Mouse (Mus musculus): ENCODE results near the gene Zcchc13. TPM values are rescaled to one million over a fixed set of nuclear protein-coding genes. Genes with fewer than 3 reads are reported as not detected.
"Not testable (repeated sequence)": the region's sequence is repeated elsewhere in the genome, so short reads cannot be mapped to it uniquely, and the experiment has no call there.

Gene Zcchc13
- polyA plus RNA-seq, 1 experiment: 0.14 TPM

DNA sequence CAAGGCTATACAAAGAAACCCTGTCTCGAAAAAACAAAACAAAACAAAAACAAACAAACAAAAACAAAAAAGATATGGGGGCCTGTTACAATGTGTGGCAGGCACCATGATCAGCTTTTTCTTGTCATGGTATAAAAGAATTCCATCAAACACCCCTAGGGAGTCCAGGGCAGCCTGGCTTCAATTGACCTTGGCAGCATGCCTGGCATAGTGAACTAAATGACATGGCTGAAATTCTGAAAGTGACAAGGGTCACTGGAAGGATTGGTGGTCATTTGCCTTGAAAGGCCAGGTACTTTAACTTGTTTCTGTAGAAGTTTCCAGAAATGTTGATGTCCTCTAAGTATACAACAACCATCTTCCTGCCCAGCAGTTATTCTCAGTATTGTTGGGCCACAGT lies 13.9 kb downstream of the Zcchc13 start:
- DNase-seq (ENCODE audit: low spot score): no peak

DNA sequence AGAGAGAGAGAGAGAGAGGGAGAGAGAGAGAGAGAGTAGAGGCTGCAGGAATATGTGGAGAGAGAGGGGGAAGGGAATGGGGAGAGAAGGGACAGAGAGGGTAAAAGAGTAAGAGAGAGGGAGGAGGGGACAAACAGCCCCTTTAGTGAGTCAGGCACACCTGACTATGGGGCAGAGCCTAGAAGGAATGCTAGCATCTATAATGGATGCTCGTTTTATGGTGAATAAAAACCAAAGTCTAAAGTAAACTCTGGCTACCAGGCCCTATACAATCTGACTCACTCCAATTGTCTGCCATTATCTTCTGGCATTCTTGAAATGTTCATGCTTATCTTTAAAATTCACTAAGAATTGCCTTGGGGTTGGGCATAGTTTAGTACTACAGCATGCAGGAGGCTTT lies 21.7 kb downstream of the Zcchc13 start:
- no peak for DNase-seq (ENCODE audit: low spot score)

DNA sequence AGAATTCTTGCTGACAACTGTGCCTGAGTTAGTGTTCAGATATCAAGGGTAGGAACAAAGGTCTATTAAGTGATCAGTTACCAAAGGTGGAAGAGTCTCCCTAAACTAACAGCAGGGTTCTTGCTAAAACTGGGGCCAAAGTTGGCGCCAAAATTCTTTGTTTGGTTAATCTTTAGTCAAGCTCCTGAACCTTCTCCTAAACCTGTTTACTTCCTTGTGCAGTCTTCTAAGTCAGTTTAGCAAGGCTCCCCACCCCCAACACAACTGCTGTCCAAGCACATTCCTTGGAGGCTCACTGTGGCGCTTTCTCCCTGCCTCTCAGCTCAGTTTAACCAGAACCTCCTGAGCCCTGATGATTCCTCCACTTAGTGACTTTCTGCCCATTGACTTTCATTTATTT lies 22.6 kb downstream of the Zcchc13 start:
- DNase-seq (ENCODE audit: low spot score): no peak

DNA sequence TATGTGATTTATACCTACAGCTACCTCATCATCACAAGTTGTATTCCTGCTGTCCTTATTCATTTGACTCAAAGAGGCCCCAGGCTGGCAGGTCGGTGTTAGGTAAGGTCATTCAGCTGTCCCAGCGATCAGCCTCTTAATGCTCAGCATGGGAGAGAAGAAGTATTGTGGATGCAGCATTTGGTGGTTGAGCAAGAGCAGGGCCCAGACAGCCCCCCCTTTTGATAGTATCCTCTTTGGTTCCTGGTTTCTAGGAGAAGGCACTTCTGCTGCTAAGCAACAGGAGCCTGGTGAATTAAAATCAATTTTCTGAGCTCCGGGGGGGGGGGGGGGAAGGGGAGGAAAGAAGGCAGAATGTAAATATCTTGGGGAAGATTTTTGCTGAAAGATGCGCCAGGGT lies 28.6 kb downstream of the Zcchc13 start:
- no peak for DNase-seq (ENCODE audit: low spot score)

DNA sequence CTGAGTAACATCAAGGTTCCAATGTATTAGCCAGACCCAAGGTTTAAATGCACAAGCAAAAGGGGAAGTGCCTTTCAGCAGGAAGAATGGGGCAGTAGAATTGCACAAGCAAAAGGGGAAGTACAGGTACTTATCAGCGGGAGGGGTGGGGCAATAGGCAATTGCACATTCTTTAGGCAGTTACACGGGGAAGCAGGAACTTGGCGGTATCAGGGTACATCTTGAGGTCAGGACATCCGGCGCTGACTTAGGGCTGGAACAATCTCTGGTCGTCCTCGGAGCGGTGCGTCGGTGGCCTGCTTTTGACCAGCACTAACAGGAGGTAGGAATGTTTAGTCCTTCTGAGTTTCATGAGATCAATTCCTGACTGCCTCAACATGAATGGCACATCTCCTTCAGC lies 34.1 kb downstream of the Zcchc13 start:
- DNase-seq (ENCODE audit: low spot score): not testable (repeated sequence)

DNA sequence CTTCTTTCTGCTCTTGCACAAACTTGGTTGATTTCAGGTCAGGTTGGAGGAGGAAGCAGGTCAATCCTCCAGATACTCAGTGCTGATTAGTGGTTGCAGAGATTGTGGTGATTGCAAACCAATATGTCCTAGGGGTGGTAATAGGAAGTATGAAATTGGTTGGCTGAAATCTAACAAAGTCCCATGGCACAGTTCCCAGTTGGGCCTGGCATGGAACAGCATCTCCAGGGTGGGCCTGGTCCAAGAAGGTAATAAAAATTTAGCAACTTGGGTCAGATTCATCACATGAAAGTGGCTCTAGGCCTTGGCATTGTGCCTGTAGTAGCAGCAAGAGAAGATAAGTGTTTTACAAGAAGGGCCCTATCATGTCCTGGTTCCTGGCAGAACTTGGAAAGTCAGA lies 39.9 kb downstream of the Zcchc13 start:
- DNase-seq (ENCODE audit: low spot score): no peak

DNA sequence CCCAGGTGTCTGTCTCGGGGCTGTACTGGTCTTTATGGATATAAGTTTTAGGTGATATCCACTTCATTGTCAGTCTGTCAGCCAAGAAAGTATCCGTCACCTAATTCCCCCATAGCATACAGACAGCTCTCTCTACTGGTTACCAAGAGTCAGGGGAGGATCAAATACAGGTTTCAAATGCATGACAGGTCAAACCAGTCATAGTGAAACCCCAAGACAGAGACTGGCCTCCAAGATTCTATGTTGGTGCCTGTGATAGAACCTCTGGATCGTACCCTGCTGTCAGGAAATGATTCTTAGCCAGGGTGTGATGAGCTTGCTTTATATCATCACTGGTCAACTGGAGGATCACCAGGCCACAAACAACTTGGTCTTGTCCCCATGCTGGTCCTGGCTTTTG lies 43.4 kb downstream of the Zcchc13 start:
- no peak for DNase-seq (ENCODE audit: low spot score)

DNA sequence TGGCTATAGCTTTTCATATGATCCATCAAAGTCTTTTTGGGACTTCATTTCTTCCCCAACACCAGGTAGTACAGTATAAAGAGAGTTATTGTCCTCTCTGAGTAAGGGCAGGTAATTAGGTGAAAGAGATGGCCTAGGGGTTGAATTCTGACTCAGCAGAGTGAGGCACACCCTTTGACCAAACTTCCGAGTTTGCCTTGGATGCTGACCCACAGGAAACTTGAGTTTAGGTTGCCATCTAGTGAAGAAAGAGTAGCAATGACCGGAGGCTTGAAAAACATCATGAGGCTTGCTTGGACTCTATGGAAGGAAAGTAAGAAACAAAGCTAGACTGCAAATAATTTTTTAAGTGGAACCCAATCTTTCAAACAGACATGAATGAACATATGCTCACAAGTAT lies 44.3 kb downstream of the Zcchc13 start:
- no peak for DNase-seq (ENCODE audit: low spot score)

Other genes with a start within 250 kb of the Zcchc13 start
- 1.3 TPM in 2 replicates for gene Tsx, start 216.1 kb upstream of the Zcchc13 start, polyA plus RNA-seq (2012; rRNA removed)
- 0.52 and 1.1 TPM in 2 replicates for gene Gm26992, start 208.6 kb upstream of the Zcchc13 start, polyA plus RNA-seq (2012; rRNA removed)
- 9.3 and 12.5 TPM in 2 replicates for gene Slc16a2, start 191.4 kb downstream of the Zcchc13 start, polyA plus RNA-seq (2012; rRNA removed)